Mouse (Mus musculus) cortical plate, adult 2 months (tissue): ENCODE measurements at regions not wholly inside any gene's neighbourhood (a gene's known extent, or its start where the extent isn't known, plus 50 kb on each side); places are given as distances from the start of the nearest gene placed in this dataset.

ENCODE experiments used
- H3K27ac ChIP-seq: fragments of 200-500 bp; 2 replicates; pipeline ENCODE4 v1.5.1; 2012; ENCODE audit warnings: low read length, control low read depth, inconsistent platforms; ENCODE audit not compliant: insufficient read depth
- H3K4me1 ChIP-seq: fragments of 200-500 bp; 2 replicates; pipeline ENCODE4 v1.6.1; 2011; ENCODE audit warnings: low read length; ENCODE audit not compliant: control insufficient read depth, insufficient read depth
- H3K4me3 ChIP-seq: fragments of 200-500 bp; 2 replicates; pipeline ENCODE4 v1.5.1; 2011; ENCODE audit warnings: mild to moderate bottlenecking, low read length, control low read depth; ENCODE audit not compliant: insufficient read depth
- CTCF ChIP-seq: fragments of 200-500 bp; IDR thresholded peaks from 2 replicates; pipeline ENCODE4 v1.5.1; 2011; ENCODE audit warnings: mild to moderate bottlenecking, control low read depth, low read length; ENCODE audit not compliant: insufficient read depth; ENCODE audit errors: extremely low read depth
- POLR2A ChIP-seq: fragments of 200-500 bp; IDR thresholded peaks from 2 replicates; pipeline ENCODE4 v1.6.1; 2011; ENCODE audit warnings: mild to moderate bottlenecking, low read length, control low read depth; ENCODE audit not compliant: insufficient read depth; ENCODE audit errors: extremely low read depth

DNA sequence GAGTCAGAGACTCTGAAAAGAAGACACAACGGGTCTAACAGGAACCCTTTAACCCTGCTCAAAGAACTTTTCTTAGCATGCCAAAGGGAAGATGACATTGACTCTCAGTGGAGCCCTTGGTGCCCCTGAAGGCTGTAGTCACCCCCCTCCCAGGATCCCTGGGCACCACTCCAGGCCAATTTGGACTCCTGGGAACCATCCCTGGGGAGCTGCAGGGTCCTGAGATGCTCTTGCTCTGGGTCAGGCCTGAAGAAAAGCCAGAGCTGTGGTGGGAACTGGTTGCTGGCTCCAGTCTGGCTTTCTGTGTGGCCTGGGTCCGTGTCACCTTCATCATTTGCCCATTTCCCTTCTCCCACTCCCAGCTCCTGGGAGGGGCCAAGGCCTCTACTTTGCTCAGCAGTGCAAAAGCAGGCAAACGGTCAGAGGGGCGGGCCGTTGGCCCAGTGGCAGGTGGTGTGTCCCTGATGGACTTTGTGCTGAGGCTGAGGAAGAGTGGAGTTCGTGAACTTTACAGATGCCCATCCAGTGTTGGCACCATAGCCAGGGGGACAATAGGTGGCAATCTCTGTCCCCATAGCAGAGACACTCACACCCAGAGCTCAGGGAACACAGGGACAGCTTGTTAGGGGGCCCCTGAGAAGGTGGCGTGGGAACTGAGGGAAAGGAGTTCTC, 69.1 kb upstream of the Ccnd1 start:
- TF ChIP-seq CTCF (no peak), POLR2A (no peak)
- H3K27ac ChIP-seq: no peak overlapping the region
- H3K4me1 ChIP-seq: no peaks in the 10 kb centered on the region
- no peak overlapping the region for H3K4me3 ChIP-seq

DNA sequence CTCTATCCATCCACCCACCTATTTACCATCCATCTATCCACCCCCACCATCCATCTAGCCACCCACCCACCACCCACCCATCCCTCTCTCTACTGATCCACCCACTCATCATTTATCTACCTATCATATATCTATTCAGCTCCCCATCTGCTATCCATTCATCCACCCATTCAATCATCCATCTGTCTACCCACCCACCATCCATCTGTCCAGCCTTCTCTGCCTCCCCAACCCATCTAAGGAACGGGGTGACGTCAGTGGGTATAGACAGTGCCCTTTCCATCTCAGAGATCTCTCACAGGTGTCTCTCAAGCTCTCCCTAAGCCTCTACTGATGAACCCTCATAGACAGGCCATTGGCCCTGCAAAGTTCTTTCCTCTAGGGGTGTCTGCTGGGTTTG, 67.5 kb upstream of the Ccnd1 start:
- Histone ChIP-seq H3K27ac (no peak overlapping the region), H3K4me1 (no peaks in the 10 kb centered on the region), H3K4me3 (no peak overlapping the region)
- no peak for TF ChIP-seq CTCF

DNA sequence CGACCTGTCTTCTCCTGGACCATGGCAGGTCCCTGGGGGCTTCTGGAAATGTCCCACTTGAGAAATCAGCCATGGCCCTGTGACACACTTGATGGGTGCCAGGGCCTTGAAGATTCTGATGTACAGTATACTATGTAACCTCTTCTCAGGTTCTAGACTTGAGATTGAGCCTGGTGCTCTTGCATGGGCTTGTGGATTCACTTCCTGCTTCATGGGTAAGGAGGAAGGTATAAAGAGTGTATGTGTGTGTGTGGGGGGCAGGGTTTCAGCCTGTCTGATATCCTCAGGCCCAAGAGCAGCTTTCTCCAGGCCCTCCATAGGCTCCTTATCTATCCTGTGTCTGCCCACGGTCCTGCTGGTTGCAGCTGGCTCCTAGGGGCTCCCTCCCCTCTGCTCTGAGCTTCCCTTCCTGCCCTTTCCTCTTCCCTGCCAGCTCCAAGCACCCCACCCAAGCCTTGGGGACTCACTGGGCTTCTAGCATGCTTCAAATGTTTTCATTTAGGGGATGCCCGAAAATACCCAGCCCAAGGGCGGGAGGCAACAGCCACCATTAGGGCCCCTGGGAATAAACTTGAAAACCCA, 61.9 kb upstream of the Ccnd1 start:
- TF ChIP-seq POLR2A (no peak), CTCF (no peak)
- H3K27ac ChIP-seq: no peak overlapping the region
- H3K4me3 ChIP-seq: no peak overlapping the region
- H3K4me1 ChIP-seq: no peaks in the 10 kb centered on the region

DNA sequence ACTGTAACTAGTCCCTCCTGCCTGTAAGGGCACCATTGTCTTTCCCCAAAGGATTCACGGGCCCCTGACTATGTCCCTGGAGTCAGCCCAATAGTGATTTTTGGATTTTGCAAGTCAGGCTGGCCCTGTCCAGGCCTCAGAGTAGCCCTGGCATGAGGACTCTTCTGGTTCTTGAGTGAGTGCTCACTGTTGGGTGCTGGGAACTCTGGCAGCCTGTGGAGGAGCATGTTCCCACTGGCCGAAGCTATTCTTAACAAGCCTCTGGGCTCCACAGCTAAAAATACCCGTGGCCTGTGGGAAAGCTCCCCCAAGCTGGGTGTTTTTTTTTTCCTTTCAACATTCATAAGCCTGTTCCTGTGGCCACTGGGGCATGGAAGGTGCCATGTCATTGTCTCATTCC, 60.0 kb upstream of the Ccnd1 start:
- Histone ChIP-seq H3K4me3 (no peak overlapping the region), H3K4me1 (no peaks in the 10 kb centered on the region), H3K27ac (no peak overlapping the region)
- TF ChIP-seq POLR2A (no peak), CTCF (no peak)

DNA sequence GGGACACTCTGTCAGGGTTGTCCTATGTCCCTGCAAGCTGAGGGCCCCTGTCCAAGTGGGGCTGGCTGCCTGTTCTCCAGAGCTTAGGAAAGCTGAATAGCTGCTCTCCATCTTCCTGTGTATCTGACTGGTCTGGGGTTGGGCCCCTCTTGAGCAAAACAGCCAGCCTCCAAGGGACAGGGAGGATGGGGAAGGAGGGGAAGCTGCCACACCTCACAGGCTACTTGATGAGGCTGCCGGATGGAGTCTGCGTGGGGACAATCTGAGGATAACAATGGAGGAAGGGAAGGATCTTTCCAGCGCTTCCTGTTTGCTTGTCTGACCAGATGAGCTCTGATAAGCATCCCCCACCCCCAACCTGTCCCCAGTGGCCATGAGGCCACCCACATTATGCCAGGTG, 57.1 kb upstream of the Ccnd1 start:
- Histone ChIP-seq H3K4me1 (no peaks in the 10 kb centered on the region), H3K27ac (no peak overlapping the region), H3K4me3 (no peak overlapping the region)
- no peak for TF ChIP-seq CTCF
- no peak for TF ChIP-seq POLR2A

DNA sequence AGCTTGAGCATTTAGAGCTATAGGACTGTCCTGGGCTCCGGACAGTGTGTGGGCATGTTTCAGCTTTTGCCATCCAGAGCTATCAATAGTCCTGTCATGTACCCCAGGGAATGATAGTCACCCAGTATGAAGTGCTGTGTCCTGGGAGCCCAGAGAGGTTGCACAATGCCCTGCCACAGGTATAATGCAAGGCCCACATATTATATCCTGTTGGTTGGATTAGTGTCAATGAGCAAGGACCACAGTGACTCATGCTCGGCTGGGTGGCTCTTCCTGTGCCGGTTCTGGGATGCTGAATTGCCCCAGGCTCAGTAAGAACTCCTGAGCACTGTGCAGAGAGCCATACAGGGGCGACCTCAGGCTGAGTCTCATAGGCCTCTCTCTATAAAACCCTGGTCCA, 54.5 kb upstream of the Ccnd1 start:
- Histone ChIP-seq H3K27ac (no peak overlapping the region), H3K4me1 (no peaks in the 10 kb centered on the region), H3K4me3 (no peak overlapping the region)
- no peak for TF ChIP-seq POLR2A

DNA sequence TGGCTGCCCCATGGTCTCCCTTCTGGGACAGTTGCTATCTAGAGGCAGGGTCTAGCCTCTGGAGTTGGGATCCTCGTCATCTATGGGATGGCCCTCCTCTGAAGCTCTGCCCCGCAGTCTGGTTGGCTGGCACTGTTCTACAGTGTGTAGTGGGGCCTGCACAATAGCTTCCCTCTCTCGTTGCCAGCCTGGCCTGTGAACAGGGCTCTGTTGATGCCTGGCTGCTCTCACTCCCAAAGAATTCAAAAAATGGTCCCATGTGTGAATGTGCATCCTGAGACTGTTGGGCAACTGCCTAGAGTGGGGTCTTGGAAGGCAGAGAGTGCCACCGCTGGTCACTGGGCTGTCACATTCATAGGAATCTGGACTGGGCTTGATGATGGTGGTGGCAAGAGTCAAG, 53.8 kb upstream of the Ccnd1 start:
- no peaks in the 10 kb centered on the region for H3K4me1 ChIP-seq
- no peak overlapping the region for H3K4me3 ChIP-seq
- TF ChIP-seq POLR2A (no peak), CTCF (no peak)
- no peak overlapping the region for H3K27ac ChIP-seq

DNA sequence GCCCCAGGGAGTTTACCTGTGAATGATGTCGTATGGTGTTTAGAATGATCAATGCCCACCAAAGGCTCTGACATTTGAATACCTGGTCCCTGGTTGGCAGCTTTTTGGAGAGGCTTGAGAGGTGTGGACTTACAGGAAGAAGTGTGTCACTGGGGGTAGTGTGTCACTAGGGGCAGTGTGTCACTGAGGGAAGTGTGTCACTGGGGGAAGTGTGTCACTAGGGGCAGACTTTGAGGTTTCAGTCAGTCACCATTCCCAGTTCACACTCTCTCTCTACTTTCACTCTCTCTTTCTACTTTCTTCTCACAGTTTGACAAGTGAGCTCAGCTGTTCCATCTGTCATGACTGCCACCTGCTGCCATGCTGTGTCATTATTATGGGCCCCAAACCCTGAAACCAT, 52.0 kb upstream of the Ccnd1 start:
- no peaks in the 10 kb centered on the region for H3K4me1 ChIP-seq
- no peak for TF ChIP-seq POLR2A
- no peak for TF ChIP-seq CTCF
- H3K27ac ChIP-seq: no peak overlapping the region
- no peak overlapping the region for H3K4me3 ChIP-seq
